Mouse (Mus musculus) layer of hippocampus, postnatal 14 days (tissue): Measurements from ENCODE around the gene Hoxa5. TPM values are rescaled to one million over a fixed set of nuclear protein-coding genes. Genes with fewer than 3 reads are reported as not detected.

Source experiments
- DNase-seq, 2 experiments: peaks; one replicate each; pipeline ENCODE4 v3.0.0; 2021 to 2022; ENCODE audit warnings: low spot score in 2 of 2, mixed read lengths in 1 of 2
- total RNA-seq, 2 experiments: library from RNA; stranded (reverse); gene quantifications; 2 replicates each; pipeline ENCODE4 v1.2.3; 2021

The Hoxa5 gene
- total RNA-seq, 2 experiments from 2014 or later: not detected

DNA sequence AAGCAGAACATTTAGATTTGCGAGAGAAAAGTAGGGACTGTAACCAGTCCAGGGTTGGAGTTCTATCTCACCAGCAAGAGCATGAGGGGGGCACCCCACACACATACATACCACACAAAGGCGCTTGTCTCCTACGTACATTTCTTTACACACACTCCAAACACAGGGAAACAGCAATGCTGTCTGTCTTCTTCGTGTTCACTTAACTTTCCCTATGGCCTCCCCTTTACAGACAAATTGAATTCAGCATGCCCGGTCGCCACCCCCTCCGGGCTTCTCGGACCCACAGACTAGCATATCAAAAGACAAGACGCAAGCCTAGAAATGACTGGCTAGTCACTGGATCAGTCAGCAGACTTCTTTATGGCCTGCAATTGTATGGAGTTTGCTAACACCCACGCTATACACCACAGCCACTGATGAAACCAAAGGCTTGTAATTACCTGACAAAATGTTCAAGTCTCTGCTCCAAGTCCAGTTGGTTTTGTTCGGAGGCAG, 24.1 kb downstream of the Hoxa5 start:
- DNase-seq: no peak

DNA sequence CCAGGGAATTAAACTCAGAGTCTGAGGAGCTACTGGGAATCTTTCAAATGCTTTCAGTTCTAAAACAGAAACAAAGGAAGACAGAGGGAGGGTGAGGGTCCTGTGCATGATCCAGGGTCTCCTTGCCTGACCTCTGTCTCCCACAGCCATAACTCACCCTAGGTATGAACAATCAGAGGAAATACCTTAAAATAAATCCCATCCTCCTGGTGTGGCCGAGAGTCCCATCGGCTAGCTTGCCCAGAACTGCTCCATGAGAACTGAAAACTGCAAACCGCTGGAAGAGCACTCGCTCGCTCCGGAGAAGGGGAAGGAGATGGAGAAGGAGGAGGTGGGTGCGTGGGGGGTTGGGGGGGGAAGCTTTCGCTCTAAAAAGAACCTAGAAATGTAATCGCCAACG, 24.7 kb downstream of the Hoxa5 start:
- no peak for DNase-seq

DNA sequence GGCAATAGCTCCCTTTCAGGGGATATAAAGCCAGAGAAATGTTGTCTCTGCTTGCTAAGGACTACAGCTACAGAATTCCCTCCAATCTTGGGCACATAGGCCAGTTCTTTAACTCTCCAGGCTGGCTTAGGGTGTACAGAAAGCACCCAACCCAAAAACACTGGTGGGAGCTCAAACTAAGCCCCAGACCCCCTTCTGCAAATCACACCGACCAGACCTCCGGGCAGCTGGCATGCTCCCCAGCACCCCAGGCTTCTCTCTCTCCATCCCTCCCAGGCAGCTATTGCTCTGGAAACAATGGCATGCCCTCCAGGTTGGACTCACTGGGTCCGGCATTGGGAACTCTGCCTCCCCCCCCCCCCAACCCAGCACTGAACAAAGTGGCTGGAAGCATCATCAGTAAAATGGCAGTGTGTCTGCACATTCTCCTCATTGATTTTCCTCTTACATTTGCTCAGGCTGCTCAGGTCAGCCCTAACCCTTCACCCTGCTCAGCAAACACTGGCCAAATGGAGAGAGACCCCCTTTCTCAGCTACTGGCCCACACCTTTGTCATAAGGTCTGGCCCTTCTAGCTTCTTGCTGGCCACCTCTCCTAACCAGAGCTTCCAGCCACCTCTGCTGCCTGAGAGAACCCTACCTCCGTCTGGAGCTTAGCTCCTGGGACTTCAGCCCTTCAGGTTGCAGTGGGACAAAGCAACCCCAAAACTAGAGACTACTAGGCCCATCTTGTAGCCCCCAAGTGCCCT, 25.3 kb downstream of the Hoxa5 start:
- DNase-seq: no peak

DNA sequence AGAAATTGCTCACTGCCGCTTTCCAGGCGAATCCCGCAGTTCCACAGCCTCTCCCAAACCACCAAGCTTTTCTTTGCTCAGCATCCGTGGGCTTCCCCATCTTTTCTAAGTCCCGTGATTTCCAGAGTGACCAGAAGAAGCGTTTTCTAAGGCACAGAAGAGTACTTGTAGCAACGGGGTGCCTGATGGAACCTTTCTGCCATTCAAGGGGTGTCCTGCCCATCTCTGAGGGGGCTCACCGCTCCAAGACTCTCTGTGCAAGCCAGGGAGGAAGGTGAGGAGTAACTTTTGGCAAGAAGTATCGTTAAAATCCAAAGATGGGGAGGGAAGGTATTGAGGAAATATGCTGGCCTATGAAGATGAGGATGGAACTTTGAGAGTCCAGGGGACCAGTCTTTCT, 26.6 kb downstream of the Hoxa5 start:
- DNase-seq: no peak

DNA sequence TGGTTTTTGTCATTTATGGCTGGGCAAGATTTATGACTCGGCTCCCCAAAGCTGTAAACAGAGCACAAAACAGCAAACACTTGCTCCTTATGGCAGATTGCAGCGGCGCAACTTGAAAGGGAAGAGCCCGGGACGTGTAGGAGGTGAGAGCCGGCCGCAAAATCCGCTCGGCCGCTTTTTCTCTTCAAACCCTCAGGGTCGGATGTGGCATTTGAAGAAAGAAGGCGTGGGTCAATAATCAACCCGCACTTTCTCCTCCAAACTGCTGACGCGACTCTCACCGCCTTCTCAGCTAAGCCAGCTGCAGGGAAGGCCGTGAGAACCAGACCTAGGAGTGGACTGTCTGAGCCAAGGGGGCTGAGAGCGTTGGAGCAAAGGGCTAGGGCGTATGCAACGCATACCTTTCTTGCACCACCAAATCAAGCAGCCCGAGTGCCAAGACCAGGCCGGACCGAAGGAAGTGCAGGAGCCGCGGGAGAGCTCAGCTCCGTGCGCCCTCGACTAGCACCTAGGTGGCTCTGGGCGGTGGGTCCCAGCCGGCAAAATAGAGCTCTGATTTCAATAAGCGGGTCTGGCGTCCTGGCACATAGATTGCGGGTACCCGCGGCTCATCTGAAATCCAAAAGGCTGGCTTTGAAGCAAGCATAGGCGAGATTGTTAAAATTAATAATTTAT, 27.2 kb downstream of the Hoxa5 start, which contains the start of gene 5730596B20Rik:
Gene 5730596B20Rik (plus strand): TSS at position 438 of the 675 bp plus-strand sequence.
- DNase-seq: no peak

DNA sequence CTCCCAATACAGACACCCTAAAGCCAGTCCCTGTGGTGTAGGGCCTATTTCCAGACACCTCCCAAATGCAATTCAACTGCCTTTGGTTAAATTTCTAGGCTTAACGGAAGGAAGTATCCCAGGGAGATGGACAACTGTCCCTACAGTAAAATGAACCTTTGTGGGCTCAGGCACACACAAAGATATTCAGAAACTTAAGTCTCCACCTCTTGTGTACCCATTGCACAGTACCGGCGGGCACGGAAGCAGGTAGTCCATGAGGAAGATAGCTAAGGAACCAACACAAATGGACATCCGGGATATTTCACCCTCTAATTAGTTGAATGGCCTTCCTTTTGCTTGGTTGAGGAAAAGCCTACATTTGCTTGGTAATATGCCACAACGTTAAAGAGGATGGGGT, 28.0 kb downstream of the Hoxa5 start:
- no peak for DNase-seq

DNA sequence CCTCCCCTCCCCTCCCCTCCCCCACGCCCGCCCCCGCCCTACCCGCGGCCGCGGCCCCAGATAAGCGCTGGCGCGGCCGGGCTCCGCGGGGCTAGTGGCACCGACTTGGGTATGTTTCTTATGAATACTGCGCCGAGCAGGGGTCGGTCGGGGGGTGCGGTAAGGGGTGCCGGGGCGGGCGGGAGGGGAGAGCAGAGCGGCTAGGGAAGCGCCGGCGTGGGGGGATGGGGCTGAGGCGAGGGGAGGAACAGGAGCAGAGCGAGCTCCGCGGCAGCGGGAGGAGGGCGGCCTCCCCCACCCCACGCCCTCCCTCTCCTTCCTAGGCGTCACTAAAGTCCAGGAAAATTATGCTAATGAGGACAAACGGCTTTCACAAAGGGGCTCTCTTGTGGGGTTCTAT, 28.5 kb downstream of the Hoxa5 start:
- no peak for DNase-seq

DNA sequence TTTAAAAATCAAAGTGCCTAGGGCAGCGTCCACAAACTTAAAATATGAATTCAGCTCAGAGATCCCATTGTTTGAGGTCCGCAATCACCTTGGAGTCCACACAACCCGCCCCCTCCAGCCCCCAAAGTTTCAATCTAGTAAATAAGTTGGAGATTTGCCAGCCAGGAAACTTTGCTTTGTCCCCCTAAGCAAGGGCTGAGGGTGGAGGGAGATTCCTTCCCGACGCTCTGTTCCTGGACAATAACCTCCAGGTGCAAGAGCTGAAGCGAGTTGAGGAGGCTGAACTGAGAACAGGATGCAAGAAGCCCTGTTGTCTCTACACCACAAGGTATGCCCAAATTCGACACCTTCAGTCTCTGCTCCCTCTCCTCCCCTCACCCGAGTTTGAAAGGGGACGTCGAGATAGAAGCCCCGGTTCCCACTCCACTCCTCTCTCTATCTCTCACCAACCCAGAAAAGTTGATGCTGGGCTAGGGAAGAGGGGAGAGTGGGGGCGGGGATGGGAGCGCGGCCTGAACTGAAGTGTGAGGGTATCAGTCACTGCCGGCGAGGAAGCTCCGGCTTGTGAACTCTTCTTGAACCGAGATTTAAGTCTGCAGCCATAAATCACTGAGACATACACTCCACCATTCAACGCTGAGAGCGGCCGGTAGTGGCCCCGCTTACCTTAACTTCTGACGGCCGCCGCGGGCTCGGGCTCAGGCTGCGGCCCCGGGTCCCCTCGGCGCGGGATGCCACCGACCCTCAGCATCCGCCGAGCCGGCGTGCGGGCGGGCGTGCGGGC, 29.2 kb downstream of the Hoxa5 start:
- DNase-seq: no peak

DNA sequence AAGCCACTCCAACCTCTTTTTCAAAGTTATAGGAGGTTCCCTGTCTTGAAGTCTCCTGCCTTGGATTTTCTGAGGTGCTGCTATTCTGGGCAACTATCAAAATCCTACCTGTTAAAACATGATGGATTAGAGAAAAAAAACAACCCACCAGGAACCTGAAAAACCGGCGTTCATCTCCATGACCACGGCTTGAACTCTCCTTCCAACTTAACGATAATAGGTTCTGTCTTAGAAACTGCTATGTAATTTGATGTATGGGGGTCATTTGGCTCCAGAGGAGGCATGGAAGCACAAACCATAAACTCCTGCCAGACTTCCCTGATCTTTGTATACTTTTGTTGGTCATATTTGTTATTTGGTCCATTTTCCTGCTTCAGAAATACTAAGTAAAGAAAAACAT, 30.7 kb downstream of the Hoxa5 start:
- DNase-seq: no peak

DNA sequence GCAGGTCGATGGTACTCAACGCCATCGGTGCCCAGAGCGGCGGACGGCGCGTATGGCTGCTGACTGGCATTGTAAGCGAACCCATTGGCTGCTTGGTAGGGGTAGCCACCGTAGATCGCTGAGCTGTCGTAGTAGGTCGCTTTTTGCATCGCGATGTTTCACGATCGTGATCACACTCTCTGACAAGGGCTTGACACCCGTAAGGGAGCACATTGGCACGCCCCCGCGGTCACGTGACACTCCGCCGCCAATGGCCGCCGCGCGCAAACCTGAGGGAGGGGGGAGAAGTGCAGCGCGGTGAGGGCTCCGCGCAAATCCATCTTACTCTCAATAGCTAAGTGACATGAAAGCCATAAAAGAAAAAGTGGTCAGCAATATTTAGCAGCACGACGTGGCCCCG, 31.9 kb downstream of the Hoxa5 start:
- DNase-seq: no peak

DNA sequence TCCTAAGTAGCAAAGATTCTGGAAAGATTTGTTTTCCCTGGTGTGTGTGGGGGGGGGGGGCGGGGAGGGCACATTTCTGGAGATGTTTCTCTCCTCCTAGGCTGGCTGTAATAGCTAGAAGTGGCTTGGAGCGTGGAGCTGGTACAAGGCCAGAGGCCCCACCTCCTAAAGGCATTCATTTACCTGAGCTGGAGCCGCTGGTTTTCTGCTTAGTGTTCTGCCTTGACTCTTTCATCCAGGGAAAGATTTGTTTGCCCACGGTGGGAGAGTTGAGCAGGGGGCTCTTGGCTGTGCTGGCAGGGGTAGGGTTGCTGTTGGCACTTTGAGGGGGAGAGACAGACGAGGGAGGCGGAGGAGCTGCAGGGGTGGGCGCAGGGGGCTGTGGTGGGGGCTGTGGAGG, 32.4 kb downstream of the Hoxa5 start:
- no peak for DNase-seq

DNA sequence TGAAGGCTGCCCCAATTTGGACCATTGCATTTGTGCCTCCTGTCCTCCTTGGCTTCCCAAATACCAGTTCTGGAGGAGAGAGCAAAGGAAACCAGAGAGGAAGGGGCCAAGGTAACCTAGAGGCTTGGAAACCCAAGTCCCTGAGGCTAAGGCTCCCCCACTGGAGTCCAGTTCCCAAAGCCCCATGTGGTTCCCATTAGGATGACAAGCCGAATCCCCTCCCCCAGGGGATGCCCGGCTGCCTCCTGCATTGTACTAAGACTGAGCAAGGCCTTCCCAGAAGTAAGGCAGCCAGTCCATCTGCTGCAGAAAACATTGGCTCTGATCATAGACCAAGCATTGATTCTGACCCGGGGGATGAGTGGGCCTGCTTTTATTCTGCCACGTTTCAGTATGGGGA, 33.1 kb downstream of the Hoxa5 start:
- DNase-seq: no peak

DNA sequence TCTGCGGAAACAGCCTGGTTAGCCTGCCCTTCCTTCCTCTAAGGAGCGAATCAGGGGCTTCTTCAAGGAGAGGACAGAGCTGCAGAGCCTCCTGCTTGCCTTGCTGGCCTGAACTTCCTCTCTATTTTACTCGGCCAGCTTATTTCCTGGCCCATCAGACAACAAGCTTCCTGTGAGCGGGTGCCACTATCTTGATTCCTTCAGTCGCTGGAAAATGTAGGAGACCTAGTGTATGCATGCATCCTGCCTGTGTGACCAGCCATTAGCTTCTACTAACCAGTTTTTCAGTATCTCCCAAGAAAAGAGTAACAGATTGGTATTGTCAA, 33.5 kb downstream of the Hoxa5 start:
- no peak for DNase-seq

DNA sequence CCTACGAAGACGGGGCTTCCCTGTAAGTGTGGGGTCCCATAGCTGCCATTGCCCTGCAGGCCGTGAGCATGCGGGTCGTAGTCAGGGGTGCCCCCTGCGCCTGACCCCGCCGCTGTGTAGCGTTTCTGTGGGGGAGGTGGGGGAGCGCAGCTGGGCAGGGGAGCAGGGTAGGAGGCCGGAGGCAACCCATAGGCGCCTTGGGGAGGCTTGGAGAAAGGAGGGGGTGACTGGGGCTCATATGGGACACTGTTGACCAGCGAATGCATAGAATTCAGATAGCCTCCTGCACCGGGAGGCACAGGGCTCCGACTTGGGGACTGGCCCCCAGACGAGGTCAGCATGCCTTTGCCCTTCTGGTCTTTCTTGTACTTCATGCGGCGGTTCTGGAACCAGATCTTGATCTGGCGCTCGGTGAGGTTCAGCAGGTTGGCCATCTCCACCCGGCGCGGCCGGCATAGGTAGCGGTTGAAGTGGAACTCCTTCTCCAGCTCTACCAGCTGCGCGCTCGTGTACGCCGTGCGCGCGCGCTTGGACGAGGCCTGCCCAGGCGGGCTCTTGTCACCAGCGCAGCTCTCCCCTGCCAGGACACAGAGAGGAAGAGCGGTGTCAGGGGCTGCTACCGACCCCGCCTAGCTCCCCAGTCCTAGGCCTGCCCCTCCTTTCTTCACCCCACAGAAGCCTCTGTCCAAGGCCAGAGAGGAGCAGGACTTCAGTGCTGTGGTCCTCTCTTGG, 34.1 kb downstream of the Hoxa5 start:
- DNase-seq: no peak

DNA sequence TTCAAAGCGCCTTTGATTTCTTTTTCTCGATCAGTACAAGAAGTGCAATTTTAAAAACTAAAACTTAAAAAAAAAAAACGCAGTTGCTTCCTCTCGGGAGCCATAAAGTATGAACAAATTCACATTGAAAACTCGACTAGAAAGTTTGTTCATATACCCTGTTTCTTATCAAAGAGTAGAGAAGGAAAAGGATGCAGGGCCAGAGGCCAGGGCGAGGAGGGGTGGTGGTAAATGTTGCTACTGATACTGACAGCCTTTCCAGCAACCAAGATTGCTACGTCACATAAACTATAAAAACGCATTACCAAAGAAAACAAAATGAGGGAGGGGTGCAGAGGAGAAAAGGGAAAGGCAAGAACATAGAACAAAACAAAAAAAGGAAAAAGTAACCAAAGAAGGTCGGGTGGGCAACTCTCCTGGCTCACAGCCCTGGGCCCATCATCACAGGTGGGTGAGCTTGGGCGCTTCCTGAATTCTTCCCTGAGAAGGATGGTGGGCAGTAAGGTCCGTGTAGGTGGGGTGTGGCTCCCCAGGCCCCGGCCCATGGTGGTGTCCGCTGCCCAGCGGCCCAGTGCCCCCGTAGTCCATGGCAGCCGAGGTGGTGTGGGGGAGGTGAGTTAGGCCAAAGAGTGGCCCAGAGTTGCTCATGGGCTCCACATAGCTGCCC, 34.8 kb downstream of the Hoxa5 start:
- DNase-seq: no peak

DNA sequence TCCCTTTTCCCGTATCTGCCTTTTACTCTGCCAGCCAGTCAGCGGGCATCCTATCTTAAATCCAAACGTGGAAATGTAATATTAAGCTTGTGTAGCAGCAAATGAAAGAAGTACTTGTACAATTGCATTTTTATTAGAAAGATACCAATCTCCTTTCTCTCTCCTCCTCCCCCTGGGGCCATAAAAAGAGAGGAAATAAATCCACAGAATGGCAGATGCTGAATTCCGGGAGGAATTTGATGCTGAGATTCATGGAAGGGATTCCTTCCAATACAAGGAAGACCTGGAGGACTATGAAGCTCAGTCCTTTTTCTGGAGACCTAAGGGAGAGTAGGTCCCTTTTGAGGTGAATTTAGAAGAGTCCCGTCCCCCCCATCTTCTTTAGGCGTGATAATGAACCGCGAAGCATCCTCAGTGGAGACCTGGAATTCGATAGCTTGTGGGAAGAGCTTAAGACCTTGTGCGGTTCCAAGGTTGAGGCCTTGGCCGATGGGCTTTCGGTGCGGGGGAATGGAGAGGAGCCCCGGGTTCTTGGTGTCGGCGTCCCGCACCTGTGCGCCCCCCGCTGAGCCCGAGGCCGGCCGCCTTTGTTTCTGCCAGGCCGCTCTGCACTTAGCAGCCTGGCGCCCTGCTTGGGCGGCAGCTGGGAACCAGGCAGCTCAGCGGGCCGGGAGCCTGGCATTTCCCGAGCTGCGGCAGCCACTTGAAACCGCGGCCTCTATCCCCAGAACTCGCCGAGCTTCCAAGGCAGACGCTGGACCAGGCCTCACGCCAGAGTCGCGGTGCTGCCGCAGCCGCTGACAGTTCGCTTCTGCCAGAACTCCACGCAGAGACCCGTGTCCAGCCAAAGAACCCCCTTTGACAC, 36.0 kb downstream of the Hoxa5 start:
- DNase-seq: no peak

DNA sequence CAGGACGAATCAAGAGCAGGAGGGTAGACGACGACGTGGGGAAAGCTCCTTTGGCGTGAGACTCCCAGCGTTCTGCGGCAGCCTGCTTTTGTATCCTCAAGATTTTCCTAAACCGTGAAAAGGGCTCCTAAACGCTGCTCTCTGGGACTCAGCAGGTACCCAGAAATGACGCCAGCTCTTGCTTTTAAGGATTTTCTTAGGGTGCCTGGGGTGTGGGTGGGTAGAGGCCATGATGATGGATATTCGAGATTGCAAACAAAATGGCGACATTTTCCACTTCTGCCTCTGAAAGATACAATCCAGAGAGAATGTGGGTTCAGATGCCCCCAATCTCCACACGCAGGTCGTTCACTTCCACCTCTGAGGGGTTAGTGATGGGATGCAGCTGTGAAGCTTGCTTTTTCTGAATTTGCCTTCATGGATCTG, 36.6 kb downstream of the Hoxa5 start:
- no peak for DNase-seq

DNA sequence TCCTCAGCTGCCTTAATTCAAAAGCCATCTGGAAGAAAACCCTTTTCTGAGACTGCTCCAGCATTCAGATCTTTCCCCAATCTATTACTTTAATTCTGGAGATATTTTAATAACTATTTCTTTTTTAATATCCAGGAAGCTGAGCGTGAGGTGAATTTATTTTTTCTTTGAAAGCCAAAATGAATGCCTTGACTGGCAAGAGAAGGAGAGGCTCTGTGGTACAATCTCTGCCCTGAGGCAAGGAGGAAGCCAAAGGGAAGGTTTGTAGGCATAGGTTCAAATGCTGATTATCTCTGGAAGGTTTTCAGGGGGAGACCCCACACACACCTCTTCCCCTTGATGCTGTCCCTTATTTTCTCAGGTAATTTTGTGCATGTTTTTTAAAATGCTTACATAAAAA, 37.2 kb downstream of the Hoxa5 start:
- DNase-seq: no peak

DNA sequence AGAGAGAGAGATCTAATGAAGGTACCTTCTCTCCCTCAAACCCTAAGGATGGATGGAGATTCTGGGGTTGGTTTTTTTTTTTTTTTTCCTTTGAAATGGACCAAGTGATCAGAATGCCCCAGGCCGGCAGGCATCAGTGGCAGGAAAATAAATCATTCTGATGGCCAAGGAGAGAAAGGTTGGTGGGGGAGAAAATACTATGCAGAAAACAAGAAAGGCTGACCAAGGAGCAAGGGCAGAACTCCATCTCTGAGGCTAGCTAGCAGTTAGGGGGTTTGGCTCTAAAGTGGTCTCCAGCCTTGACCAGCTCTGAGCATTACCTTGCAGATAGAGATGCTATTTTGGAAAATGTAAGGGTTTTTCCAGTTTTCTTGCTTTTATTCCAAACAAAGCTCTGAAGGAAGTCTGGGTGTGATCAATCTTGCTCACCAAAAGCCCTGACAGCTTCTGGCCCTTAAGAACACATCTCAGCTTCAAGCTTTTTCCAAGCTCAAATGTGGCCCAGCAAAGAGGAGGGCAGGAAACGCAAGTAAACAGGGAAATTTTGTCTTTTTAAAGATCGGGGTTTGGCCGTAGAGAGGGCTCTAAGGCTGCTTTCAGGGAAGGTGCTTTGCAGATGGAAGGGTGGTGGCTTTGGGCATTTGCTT, 37.8 kb downstream of the Hoxa5 start:
- DNase-seq: no peak
